Mouse (Mus musculus) gastrocnemius, postnatal 10 days (tissue): ENCODE measurements around the gene Fgfr2. TPM values are rescaled to one million over a fixed set of nuclear protein-coding genes. Genes with fewer than 3 reads are reported as not detected.

Experiments
- DNase-seq: peaks from one replicate; pipeline ENCODE4 v3.0.0; 2021; ENCODE audit warnings: mixed read lengths
- total RNA-seq, 2 experiments: library from RNA; stranded (reverse); gene quantifications; 2 replicates each; pipeline ENCODE4 v1.2.3; 2021

The Fgfr2 gene
- total RNA-seq, 2 experiments from 2014 or later, result 3.0 to 6.1 TPM

DNA sequence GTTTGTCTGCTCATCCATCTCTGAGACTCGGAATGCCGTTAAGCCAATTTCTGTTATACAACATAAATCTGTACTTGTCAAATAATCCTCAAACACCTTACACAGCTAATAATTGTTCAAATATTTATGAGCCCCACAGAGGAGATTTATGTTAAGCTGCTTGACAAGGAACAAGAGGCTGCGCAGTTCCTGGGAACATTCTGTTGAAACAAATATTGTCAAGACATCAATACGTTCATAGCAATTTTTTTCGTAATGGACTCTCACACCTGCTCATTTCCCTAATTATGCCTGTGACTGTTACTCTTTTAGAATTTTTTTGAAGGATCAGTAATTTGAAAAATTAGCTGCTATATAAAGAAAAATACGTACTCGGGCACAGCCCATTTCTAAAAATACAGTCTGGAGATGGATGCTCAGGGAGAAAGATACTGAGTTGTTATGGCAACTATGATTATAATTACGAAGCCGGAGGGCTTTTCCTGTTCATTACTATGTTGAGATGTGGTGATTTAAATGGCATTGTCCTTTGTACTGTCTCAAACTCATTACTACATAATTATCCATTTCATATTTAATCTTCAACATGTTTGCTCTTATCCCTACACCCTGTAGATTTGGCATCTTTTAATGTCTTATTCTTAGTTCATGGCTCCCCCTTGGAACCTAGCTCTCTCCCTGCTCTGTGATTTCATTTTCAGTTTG is 964.7 kb downstream of the Fgfr2 start:
- no peak for DNase-seq

DNA sequence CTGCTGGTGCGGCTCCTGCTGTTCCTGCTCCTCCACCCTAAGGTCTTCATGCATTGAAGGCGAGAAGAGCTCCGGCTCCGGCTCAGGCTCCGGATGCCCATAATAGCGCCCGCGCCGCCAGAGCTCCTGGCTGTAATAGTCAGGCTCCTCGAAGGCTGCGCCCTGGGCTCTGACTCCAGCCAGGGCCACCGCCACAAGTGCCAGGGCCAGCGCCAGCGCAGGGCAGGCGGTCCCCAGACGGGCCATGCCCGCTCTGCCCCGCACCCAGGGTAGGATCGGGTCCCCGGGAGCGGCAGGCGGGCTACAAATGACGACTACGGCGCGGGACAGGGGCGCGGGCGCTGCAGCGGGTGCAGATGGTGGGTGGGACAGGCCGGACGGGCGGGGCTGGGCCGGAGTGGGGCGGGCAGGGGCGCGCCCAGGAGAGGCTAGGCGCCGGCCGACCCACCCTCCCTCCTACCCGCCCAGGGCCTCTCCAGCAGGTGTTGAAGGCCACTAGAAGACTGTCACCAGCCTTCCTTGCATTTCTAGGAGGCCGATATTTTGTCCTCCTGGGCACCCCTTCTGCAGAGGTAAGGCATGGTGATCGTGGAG is 968.7 kb downstream of the Fgfr2 start, which contains the start of gene Cpxm2:
Cpxm2 (minus strand) TSS at position 372 of the 594 bp plus-strand sequence.
- peak; percentile 20 for DNase-seq

DNA sequence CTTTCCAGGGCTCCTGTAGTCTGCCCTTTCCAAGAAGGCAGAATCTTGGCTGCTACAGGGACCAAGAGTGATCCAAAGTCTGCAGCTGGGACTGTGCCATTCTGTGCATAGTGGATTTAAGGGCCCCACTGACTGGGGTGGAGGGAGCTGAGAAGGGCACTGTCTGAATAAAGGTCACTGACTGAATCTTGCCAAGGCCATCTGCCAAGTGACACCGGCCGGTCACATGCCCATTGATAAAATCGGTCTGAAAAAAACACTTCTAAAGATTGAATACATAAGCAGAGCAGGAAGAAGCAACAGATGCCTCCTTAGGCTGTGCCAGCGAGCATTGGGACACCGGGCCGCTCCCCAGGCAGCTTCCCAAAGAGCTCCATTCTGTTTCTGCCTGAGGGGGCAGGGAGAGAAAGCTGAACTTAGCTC is 969.4 kb downstream of the Fgfr2 start:
- DNase-seq, result no peak

DNA sequence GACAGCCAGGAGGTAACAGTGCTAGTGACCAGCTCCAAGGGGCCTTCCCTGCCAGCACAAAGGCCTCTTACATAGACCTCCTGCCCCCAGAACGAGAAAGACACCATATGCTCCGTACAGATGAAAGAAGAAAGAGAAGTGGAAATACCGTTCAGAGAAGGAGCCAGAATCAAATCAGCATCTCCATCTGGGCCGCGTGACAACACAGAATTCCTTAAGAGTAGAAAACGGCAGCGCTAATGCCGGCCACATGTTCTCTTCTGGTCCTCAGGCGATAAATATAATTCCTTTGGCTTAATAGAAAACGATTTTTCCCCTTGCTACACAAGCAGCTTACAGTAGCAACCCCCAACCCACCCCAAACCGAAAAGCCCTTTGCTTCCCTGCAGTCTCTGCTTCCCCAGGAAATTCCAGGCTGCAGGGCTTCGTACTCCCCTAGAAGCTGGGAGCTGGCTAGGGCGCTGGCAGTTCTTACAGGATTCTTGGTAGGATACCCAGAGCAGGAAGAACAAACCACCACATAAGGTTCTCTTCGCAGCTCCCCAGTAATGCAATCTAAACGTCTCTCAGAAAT is 977.8 kb downstream of the Fgfr2 start:
- DNase-seq, result no peak

DNA sequence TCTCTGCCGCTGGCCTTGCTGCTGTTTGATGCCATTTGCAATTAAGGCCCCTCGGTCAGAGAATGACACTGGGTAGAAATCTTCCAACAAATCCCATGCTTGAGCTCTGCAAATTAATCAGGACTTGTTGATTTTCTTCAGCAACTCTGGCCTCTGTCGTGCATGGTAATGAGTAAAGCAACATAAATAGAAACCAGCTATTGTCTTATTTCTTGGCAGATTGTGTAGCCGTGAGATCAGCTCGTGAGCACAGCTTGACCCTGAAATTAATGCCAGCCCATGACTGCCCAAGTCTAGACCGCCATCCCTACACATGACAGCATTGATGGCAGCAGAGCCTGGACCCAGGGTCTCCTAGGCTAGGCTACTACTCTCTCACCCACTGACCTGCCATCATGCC is 994.5 kb downstream of the Fgfr2 start:
- no peak for DNase-seq

DNA sequence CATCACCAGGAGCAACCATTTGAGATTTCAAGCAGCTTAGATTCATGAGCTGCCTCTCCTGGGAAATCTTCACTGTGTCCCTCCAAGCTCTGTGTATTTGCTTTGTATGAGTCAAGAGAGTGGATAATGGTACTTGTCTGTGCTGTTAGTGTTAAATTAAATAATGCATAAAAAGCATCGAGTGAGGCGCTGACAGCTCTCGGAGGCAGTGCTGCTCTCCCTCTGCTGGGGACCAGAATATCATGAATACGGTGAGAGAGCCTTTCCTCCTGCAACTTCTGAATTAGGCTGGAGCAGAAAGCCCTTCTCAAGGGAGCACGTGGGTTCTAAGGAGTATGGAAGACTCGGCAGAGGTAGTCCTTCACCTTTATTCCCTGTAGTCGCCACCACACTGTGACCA is 998.2 kb downstream of the Fgfr2 start:
- DNase-seq, result no peak

DNA sequence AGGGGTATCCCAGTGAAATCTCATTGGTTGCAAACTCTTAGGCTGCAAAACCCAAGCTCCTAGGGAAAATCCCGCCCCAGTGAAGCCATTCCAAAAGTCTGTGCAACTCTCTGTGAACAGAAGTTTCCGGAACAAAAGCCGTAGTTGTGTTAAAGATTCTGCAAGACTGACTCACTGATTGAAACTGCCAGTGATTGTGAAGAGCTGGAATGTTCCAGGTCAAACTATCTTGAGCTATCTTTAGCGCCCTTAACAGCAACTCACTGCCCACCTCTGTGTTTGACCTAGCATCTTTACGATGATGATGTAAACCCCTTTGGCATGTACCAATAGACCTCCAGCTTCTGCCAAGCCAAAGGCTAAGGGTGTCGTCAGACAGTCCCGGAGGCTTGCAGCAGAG is 999.9 kb downstream of the Fgfr2 start:
- DNase-seq, result no peak

DNA sequence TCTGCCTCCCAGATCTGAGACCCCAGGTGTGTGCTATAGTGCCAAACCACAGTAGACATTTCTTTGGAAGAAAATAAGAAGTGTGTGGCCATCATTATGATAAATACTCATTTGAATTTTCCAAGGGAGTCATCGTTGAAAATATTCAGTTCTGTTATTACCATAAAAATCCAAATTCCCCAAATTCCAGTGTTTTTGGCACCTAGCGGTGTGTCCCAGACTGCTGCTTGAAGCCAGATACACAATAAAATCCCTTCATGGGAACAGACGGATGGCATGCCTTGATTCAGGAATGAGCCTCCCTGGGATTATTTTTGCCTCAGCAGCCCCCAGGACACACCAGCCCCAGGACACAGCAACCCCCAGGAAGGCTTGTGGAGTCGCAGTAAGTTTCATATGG is 1003.3 kb downstream of the Fgfr2 start:
- no peak for DNase-seq

DNA sequence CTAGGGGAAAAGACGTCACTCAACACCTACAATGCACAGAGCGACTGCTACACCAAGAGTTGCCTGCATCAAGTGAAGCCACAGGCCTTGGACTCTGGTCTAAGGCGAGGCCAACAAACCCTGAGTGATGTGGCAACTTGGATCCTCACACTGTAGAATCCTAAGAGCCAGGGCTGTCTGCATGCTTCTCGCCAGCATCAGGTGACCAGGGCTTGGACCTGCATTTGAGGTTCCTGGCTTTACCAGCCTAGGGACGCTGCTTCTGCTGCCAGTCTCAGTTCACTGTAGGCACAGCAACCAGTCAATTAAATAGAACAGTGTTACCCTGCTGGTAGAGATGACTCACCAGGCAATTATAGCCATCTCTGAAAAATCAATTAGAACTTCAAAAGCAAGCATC is 1011.4 kb downstream of the Fgfr2 start:
- DNase-seq, result no peak

- DNase-seq, result no peak
Observed at GRCm38 (mm10) chr7:132110308-132110707, 1012.8 kb downstream of the Fgfr2 start.

GRCm38 (mm10) chr7:132106891-132107290 is 1016.3 kb downstream of the Fgfr2 start:
- DNase-seq, result no peak

GRCm38 (mm10) chr7:132105326-132105725 is 1017.8 kb downstream of the Fgfr2 start:
- DNase-seq, result no peak

DNA sequence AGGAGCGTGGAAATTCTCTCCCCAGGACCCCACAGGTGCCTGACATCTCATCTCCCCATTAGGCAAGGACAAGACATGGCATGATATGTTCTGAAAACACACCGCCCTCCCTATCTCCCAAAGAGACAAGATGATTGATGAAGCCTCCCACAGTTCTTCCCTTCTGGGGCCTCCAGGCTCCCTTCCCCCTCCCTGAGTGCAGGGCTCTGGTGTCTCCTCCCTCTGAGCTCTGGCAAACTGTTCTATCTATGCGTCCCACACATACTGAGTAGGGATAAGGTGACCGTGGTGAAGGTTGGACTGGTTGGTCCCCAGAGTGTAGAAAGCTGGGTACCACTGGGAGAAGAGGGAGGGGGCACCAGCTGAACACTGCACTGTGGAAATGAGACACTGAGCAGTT is 1024.7 kb downstream of the Fgfr2 start:
- DNase-seq, result no peak

DNA sequence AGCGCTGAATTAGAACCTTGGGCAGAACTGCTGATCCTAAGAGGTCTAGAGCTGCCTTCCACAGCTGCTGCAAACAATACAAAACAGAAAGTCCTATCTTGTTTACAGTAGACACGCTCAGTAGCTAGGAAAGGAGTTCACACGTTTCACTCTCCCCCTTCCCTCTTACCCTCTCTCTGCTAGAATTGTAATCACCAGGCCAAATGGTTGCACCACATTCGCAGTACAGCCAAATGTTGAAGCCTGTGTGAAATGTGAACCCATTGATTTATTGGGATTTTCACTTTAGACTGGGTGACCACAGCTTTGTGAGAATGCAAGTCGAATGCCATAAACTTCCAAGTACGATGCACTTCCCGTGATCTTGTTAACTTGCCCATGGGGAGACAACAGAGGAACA is 1028.5 kb downstream of the Fgfr2 start:
- no peak for DNase-seq

DNA sequence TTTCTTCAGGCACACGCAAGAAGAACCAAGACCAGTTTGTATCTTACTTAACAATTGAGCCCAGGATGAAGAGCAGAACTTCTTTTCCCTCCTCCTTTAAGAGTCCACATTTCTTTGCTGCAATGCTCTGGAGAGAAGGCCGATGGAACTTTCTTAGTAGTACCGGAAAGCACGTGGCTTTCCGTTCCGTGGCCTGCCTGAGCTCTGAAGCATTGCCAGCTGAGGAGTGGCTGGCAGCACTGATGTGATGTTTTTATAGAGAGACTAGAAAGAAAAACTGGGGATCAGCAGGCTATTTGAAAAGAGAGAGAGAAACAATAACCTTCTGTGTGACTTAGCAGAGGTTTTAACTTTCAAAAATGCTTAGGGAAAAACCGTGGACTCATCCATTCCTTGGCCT is 1031.6 kb downstream of the Fgfr2 start:
- peak; percentile 11 for DNase-seq

DNA sequence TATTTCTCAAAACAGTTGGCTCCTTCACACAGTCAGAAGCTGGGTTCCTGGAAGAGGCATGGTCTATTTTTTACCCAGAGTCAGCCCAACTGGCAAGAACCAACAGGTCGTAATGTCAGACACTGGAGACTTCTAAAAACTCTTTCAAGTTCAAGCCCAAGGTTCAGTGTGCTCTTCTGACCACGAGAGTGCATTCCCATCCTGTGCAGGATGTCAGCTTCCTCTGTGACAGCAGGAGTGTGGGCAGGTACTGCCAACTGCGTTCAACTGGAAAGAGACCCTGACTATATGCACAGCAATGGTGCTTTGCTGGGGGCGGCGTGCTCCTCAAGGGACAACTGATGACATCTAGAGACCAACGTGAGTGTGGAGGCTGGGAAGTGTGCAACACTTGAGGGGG is 1034.5 kb downstream of the Fgfr2 start:
- DNase-seq, result no peak

DNA sequence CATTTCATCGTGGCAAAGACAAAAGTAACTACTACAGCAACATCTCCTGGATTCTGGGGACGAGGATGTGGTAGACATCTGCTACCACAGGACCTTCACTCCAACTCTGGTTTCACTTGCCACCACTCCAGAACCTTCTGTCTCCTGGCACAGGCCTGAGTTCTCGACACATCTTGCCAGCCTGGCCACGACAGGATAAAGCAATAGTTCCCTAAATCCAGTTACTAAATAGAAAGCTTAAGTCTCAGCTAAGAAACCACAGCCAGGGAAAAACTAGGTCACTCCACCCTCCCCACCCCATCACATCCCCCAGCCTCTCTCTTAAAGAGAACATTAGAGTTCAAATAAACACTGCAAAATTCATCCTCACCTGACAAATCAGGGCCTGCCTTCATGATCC is 1035.0 kb downstream of the Fgfr2 start:
- no peak for DNase-seq

DNA sequence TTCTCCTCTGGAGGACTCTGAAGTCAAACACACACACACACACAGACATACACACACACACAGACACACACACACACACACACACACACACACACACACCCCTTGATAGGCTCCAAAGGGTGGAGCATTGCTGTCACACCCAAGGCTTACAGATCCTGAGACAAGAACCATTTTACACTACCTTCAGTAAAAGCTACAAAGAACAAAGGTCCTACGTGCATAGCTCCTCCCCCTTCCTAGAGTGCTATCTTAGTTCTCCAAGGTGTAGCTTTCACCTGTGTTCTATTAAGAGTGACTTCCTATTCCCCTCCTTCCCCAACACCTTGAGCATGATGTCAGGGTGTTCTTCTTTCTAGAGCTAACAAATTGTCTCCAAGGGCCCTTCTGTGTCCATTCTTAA is 1047.3 kb downstream of the Fgfr2 start:
- no peak for DNase-seq

DNA sequence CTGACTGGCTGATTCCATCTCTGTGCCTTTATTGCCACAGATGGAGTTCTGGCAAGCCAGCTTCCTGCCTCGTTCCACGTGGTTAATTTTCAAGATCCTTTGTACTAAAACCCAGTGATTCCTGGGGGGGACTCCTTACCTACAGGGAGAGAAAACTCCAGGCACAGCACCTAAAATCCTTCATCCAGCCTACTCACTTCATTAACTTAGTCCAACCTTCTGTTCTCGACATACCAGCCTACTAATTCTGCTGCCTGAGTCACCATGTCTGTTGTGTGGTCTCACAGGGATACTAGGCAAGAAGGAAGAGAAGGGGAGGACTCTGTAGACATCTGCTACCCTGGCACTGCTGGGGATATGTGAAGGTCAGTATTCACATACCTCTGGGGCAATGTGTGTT is 1048.6 kb downstream of the Fgfr2 start:
- no peak for DNase-seq

DNA sequence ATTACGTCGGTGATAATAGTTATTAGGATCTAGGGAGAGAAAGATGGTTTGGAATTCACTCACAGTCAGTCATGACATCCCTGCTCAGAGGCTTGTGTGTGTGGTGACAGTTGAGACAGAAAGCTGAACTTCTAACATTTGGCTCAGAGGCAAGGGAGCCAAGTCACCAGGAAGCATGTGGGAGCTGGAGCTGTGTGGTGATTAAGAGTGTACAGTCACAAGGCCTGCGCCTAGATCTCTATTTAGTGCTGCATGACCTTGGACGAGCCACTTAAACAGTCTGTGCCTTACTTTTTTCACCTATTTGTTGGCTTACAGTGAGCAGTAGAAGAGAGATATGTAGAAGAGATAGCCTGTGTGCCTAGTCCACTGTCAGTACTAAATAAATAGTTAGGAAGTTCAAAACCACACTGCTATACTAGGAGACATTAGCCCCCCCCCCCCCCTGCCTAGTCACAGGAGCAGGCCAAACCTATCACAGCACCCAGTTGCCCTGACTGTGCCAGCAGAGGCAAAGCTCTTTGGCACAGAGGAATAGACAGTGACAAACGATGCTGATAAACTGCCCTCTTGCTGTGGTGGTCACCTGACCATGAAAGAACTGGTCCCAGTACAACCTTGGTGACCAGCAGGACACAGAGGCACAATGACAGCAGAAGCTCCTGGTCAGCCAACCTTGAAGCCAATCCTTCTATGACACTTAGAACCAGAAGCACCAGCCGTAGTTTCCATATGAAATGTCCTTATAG is 1052.1 kb downstream of the Fgfr2 start:
- DNase-seq, result no peak

- no peak for DNase-seq
Observed at GRCm38 (mm10) chr7:132067951-132068350, 1055.2 kb downstream of the Fgfr2 start.

DNA sequence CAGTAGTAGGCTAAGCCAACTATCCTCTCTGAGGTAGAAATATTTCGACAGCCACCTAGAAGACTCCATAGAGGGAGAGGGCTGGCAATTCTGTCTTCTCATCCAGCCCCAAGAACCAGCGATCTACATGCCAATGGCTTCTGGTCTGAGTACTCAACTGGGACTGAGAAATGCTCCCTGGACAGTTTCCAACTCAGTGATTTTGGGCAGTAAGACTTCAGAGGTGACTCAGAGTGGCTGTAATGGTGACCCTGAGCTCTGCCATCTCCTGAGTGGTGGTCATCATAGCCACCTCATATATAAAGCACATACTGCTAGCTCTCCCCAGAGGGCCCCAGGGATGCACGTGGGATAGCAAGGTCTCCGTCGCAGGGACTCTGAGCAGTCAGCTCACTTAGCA is 1055.6 kb downstream of the Fgfr2 start:
- DNase-seq, result no peak

GRCm38 (mm10) chr7:132060116-132060515 is 1063.0 kb downstream of the Fgfr2 start:
- DNase-seq, result no peak
